Mouse (Mus musculus) cerebellum, adult 2 months (tissue): Measurements from ENCODE around the gene E430018J23Rik.

ENCODE experiments used
- CTCF ChIP-seq: fragments of 200-500 bp; IDR thresholded peaks from 2 replicates; pipeline ENCODE4 v1.5.1; 2011; ENCODE audit warnings: low read depth, mild to moderate bottlenecking, control low read depth, low read length, moderate library complexity, borderline replicate concordance; ENCODE audit not compliant: insufficient read depth
- POLR2A ChIP-seq: fragments of 200-500 bp; IDR thresholded peaks from 2 replicates; pipeline ENCODE4 v1.6.1; 2011; ENCODE audit warnings: low read length, control low read depth, borderline replicate concordance; ENCODE audit not compliant: insufficient read depth

- TF ChIP-seq POLR2A (no peak), CTCF (no peak)
Observed at GRCm38 (mm10) chr7:127371213-127371612, 22.2 kb downstream of the E430018J23Rik start.
